Mouse (Mus musculus) cortical plate, adult 2 months (tissue): ENCODE measurements at regions not wholly inside any gene's neighbourhood (a gene's known extent, or its start where the extent isn't known, plus 50 kb on each side); places are given as distances from the start of the nearest gene placed in this dataset.

Experiments used
- H3K27ac ChIP-seq: fragments of 200-500 bp; 2 replicates; pipeline ENCODE4 v1.5.1; 2012; ENCODE audit warnings: low read length, control low read depth, inconsistent platforms; ENCODE audit not compliant: insufficient read depth
- H3K4me1 ChIP-seq: fragments of 200-500 bp; 2 replicates; pipeline ENCODE4 v1.6.1; 2011; ENCODE audit warnings: low read length; ENCODE audit not compliant: control insufficient read depth, insufficient read depth
- H3K4me3 ChIP-seq: fragments of 200-500 bp; 2 replicates; pipeline ENCODE4 v1.5.1; 2011; ENCODE audit warnings: mild to moderate bottlenecking, low read length, control low read depth; ENCODE audit not compliant: insufficient read depth
- CTCF ChIP-seq: fragments of 200-500 bp; IDR thresholded peaks from 2 replicates; pipeline ENCODE4 v1.5.1; 2011; ENCODE audit warnings: mild to moderate bottlenecking, control low read depth, low read length; ENCODE audit not compliant: insufficient read depth; ENCODE audit errors: extremely low read depth
- POLR2A ChIP-seq: fragments of 200-500 bp; IDR thresholded peaks from 2 replicates; pipeline ENCODE4 v1.6.1; 2011; ENCODE audit warnings: mild to moderate bottlenecking, low read length, control low read depth; ENCODE audit not compliant: insufficient read depth; ENCODE audit errors: extremely low read depth

- no peak overlapping the region for H3K4me3 ChIP-seq
- H3K27ac ChIP-seq = no peak overlapping the region
- TF ChIP-seq POLR2A = no peak
- no peaks in the 10 kb centered on the region for H3K4me1 ChIP-seq
Observed at GRCm38 (mm10) chr5:111542077-111542476, 124.9 kb downstream of the Mn1 start.

- Histone ChIP-seq H3K27ac (no peak overlapping the region), H3K4me1 (no peaks in the 10 kb centered on the region), H3K4me3 (no peak overlapping the region)
- no peak for TF ChIP-seq POLR2A
- TF ChIP-seq CTCF = no peak
Observed at GRCm38 (mm10) chr5:111543721-111544495, 126.7 kb downstream of the Mn1 start.

GRCm38 (mm10) chr5:111553471-111554382 lies 136.6 kb downstream of the Mn1 start:
- TF ChIP-seq POLR2A = no peak
- peak; percentile 37 for TF ChIP-seq CTCF
- Histone ChIP-seq H3K4me3 (no peak overlapping the region), H3K27ac (no peak overlapping the region), H3K4me1 (no peaks in the 10 kb centered on the region)

GRCm38 (mm10) chr5:111554551-111555311 lies 137.6 kb downstream of the Mn1 start:
- no peak overlapping the region for H3K4me3 ChIP-seq
- no peak overlapping the region for H3K27ac ChIP-seq
- TF ChIP-seq POLR2A = no peak

GRCm38 (mm10) chr5:111555312-111555957 lies 138.3 kb downstream of the Mn1 start:
- Histone ChIP-seq H3K4me1 (no peaks in the 10 kb centered on the region), H3K27ac (no peak overlapping the region), H3K4me3 (no peak overlapping the region)
- TF ChIP-seq CTCF = no peak
- no peak for TF ChIP-seq POLR2A

More at GRCm38 (mm10) chr5:111554551-111555311, 137.6 kb downstream of the Mn1 start:
- no peaks in the 10 kb centered on the region for H3K4me1 ChIP-seq

- TF ChIP-seq POLR2A = no peak
- TF ChIP-seq CTCF = no peak
- Histone ChIP-seq H3K4me3 (no peak overlapping the region), H3K4me1 (no peaks in the 10 kb centered on the region), H3K27ac (no peak overlapping the region)
Observed at GRCm38 (mm10) chr5:111555981-111556380, 138.8 kb downstream of the Mn1 start.

GRCm38 (mm10) chr5:111560432-111560831 lies 143.3 kb downstream of the Mn1 start:
- Histone ChIP-seq H3K27ac (no peak overlapping the region), H3K4me3 (no peak overlapping the region), H3K4me1 (no peaks in the 10 kb centered on the region)
- TF ChIP-seq POLR2A (no peak), CTCF (no peak)

- Histone ChIP-seq H3K4me3 (no peak overlapping the region), H3K4me1 (no peaks in the 10 kb centered on the region), H3K27ac (no peak overlapping the region)
- no peak for TF ChIP-seq CTCF
- no peak for TF ChIP-seq POLR2A
Observed at GRCm38 (mm10) chr5:111561301-111561700, 144.1 kb downstream of the Mn1 start.

GRCm38 (mm10) chr5:111570826-111571225 lies 153.7 kb downstream of the Mn1 start:
- no peak overlapping the region for H3K4me3 ChIP-seq
- H3K4me1 ChIP-seq = no peaks in the 10 kb centered on the region
- TF ChIP-seq POLR2A (no peak), CTCF (no peak)
- H3K27ac ChIP-seq = no peak overlapping the region

- Histone ChIP-seq H3K27ac (no peak overlapping the region), H3K4me1 (no peaks in the 10 kb centered on the region), H3K4me3 (no peak overlapping the region)
- TF ChIP-seq CTCF (no peak), POLR2A (no peak)
Observed at GRCm38 (mm10) chr5:111573265-111573873, 156.2 kb downstream of the Mn1 start.
